Mouse (Mus musculus): ENCODE results near the gene Tpst1. TPM values are rescaled to one million over a fixed set of nuclear protein-coding genes. Genes with fewer than 3 reads are reported as not detected.
A peak's percentile ranks its signal among the peaks of the same experiment; 100 is the strongest.

The Tpst1 gene
- total and polyA plus RNA-seq, 3 experiments: 27.5 to 66.2 (median 42.4) TPM

DNA sequence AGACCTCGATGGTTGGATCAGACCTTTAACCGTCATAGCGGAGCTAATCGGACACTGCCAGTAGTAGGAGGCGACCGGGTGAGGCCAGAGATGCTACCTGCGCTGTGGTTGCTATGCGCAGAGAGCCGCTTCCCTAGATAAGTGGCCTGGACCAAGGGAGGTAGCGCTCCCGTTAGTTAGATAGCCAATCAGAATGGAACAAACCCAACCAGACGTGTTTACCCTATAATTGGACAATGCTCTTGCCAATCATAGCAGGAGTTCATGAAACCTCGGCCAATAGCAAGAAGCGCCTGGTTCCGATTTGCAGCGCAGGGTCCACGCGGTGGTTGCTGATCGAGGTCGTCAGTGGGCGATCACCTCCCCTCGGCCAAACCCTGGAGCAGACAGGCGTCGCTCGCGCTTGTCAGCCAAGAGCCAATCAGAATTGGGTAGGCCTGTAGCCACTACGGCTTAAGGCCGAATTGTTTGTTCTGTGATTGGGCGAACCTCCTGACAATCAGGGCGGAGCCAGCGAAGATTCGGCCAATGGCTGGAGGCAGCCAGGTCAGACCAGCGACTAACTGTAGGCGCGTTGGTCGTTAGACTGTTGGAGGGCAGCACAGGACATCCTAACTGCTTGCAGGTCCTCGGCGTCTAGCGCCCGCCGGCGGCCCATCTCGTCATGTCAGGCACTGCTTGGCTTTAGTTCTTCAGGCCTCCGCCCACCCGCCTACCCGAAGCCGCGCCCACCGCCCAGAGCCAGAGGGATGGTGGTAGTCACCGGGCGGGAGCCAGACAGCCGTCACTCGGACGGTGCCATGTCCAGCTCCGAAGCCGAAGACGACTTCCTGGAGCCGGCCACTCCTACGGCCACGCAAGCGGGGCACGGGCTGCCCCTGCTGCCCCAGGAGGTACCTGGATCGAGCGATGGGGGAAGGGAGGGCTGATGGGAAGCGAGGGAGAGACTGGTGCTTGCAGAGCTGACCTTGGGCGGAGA is 71.5 kb downstream of the Tpst1 start, which contains the start of gene Kctd7:
TSS of gene Kctd7 (plus strand) at position 528 of the 979 bp plus-strand sequence.
- DNase-seq: peak; percentile 98

DNA sequence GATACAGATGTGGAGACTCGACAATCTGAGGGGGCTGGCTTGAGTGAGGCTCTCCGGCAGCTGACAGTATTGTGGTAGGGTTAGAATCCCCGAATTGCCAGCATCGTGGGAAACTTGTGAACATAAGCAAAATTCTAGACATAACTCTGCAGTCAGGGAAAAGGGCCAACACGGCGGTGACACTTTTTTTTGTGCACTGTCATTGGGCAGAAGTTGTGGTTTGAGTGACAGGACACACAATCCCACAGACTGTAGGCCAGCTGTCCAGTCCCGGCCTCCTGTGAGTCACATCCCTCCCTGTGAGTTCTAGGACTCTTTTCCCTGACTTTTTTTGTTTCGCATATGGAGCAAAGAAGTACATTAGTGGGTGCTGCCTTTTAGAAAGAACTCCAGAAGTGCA is 72.8 kb downstream of the Tpst1 start:
- peak; percentile 67 for DNase-seq

DNA sequence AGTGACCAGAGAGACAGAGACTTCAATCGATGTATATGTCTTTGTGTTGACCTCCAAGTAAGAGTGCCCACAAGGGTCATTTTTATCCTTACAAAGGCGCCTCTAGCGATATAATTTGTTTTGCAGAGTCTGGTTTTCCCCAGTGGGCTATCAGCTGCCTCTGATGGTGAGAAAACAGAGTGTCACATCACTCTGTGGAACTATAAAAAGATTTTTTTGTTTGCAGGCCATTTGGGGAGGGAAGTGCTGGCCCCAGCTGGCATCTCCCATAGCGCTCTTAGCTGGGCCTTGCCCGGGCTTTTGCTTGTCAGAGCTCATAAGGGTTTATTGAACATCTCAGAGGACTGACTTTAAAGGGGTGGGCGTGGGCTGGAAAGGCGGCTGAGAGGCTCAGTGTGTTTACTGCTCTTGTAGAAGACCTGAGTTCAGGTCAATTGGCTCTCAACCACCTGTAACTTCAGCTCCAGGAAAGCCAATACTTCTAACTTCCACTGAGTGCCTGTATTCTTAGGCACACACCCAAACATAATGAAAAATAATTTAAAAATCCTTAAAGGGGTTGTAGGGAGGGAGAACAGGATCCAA is 76.7 kb downstream of the Tpst1 start:
- no peak for DNase-seq

DNA sequence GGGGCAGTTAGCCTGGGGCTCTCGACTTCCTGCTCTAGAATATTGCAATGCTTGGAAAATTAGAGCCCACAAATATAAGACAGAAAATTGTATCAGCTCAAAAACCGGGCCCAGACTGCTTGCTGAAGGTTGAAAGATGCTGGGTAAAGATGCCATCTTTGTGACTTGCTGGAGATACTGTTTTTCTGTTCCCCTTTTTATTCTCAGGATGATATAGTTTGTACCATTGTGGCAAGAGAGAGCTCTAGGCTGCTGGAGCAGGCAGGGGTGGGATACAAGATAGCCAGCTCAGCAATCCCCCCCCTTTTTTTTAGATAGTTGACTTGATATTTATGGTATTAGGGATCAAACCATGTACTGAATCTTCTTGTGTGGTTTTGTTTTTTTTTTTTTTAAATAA is 81.2 kb downstream of the Tpst1 start:
- DNase-seq: no peak

DNA sequence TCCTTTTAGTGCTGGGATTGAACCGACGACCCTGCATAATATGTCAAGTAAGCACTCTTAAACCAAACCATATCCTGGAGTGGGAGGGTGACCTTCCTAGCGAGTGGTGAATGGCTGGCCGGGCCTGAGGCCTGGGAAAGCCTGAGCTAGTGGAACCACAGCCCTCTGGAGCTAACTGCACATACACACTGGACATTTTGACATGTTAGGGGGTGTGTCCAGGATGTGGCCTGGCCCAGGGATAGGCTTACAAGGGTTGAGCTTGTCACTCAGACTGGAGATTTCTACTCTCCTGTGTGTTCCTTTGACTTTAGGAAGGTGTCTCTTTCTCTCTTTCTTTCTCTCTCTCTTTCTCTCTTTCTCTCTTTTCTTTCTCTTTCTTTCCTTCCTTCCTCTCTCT is 85.4 kb downstream of the Tpst1 start:
- DNase-seq: no peak

DNA sequence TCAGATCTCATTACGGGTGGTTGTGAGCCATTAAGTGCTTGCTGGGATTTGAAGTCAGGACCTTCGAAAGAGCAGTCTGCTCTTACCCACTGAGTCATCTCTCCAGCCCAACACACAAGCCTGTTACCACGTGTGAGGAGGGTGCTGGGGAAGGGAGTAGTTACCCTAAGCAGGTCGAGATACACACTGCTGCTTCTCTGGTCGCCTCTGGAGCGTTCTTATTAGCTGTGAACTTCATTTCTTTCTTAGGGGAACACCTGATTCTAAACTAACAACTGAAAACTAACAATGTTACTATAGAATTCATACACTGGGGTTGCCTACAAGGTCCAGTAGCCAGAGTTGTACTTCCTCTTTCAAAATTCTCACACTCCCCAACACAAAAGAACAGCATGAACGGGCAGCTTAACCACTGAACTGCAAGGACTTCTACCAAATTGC is 86.7 kb downstream of the Tpst1 start:
- no peak for DNase-seq

DNA sequence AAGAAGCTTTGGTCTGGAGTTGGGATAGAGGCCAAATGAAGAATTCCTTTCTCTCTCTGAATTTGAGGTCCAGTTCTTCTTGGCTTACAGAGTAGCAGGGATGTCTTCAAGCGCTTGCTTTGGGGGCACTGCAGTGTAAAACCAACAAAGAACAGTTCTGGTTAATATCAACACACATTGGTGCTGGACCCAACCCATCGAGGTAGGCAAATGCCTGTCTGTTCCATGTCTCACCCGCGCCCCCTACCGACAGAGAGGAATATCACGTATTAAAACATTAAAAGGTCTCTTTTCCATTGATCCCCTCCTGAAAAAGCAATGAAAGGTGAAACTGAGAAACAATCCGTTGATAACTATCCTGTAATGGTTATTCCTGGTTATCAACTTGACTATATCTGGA is 90.5 kb downstream of the Tpst1 start:
- DNase-seq: peak; percentile 78

DNA sequence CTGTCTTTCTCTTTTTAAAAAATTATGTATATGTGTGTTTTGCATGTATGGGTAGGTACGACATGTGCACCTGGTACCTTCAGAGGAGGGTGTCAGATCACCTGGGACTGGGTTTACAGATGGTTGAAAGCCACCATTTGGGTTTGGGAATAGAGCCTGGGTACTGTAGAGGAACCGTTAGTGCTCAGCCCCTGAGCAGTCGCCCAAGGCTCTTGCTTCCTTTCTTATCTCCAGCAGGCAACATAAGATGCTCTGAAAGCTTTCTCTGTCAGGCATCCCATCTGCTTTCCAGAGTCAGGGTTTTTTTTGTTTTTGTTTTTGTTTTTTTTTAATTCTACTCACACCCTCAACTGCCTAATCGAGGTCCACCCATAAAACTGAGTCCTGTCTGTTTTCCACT is 92.1 kb downstream of the Tpst1 start:
- DNase-seq: no peak

DNA sequence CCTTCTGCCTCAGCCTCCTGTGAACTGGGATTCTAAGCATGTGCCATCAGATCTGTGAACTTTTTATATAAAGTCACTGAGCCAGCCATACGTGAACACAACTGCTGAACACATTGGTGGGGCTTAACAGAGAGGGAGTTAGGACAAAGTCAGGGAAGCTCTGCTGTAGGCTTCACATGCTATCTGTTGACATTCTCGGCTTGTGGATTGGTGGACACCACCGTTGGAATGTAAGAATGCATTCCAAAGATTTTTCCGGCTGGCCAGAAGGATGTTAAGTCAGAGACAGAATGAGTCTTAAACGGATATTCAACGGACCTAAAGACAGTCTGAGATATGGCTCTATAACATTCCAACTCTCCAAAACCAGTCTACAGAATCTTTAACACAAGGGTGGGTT is 96.0 kb downstream of the Tpst1 start:
- no peak for DNase-seq

DNA sequence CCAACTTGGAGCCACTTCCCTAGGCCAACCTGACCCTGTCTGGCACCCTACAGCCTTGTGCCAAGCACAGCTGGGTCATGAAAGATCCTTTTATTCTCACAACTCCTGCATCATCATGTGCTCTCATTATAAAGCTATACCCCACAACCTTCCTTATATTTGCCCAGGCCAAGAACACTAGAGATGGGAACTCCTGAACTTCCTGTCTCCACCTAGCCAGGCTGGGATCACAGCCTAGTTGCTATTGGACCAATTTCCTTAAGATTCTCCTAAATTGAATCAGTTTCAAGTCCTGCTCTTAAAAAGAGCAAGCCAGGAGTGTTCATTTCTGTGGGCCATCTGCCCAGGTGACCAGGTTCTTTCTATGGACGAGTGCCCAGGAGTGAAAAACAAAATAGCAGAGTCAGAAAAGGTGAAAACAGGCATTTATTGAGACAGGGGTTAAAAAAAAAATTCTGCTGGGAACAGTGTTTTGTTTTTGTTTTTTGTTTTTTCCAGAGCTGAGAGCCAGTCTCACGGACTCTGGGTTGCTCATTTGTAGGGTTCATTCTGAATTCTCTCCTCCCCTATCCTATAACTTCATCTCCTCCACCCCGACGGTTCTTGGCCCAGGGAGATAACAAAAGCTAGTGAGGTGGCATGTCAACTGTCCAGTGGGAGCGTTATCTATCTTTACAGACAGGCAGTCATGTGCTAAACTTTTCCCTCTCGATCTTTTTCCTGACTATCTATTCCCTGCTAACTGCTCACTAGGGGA is 97.7 kb downstream of the Tpst1 start:
- DNase-seq: no peak

DNA sequence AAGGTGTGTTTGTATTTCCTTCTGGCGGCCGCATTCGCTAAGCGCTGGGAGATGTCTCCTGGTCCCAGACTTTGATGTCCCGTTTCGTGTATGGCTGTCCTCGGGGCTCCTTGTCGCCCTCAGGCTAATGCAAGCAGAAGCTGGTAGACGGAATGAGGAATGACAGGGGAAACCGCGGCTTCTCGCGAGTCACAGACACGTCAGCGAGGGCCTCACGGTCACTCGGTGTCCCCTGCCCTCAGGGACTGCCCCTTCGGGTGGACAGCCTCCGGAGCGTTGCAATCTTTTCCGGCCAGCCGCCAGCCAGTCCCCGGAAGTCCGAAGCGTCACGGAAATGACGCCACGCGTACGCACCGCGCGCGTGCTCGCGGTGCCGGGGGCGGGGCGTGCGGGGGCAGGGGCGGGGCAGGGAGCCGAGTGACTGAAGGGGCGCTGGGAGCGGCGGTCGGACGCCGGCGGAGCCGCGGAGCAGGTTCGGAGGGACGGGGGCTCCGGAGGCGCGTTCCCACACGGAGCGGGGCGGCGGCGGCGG is 98.4 kb downstream of the Tpst1 start, which contains the start of gene Rabgef1:
TSS of gene Rabgef1 (plus strand) at position 376 of the 532 bp plus-strand sequence.
- DNase-seq: peak; percentile 97

DNA sequence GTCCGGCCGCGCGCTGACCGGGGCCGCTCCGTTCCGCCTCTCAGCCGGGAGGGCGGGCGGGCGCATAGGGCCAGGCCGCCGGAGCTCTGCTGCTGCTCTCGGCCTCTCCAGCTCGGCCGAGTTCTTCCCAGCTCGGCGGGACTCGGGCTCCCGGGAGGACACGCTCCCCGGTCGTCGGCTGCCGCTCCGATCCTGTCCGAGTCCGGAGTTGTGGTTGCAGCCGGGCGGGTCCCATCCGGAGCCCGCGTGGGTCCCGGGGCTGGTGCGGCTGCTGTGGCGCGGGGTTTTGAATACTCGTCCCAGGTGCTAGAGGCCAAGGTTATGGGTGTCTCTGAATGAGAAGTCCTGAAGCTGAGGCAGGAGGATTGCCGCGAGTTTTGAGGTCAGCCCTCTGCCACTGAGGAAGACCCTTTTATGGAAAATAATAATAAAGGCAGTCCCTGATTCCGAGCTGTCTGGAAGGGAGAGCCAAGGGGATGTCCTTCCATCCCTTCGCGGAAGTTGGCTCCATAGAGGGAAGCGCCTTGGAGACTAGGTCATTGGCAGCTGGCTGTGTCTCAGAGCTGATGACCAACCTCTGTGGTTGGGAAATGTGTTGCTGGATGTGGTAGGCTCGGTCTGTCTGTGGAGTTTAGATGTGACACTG is 99.0 kb downstream of the Tpst1 start:
- peak; percentile 73 for DNase-seq

DNA sequence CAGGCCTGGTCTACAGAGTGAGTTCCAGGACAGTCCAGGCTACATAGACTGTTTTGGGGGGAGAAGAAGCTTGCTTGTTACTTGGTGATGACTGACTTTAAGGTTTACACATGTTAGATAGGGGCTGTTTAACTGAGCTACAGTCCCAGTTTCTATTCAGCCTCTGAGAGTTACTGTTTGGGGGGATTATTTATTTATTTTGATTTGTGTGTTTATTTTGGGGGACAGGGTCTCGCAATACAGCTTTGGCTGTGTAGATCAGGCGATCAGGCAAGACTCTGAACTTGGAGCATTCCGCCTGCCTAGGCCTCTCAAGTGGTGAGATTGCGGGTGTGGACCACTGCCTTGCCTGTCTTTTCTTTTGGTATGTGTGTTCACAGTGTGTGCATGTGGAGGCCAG is 99.9 kb downstream of the Tpst1 start:
- no peak for DNase-seq

DNA sequence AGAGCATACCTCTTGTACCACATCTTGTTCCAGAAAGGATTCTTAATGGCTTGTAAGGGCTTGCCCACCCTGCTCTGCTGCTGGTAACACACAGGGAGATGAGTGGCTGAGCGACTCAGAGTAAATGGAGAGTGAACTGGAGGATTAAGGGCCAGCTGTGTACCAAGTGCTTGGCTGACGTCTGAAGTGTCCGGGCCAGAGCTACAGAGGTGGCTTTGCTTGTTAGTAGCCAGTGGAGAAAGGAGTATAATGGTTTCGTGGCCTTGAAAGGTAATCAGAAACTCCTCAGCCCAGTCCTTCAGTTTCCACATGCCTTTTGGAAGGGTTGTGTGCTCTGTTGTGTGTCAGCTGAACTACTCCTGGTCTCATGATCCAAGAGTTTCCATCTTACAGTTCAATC is 104.7 kb downstream of the Tpst1 start:
- no peak for DNase-seq

DNA sequence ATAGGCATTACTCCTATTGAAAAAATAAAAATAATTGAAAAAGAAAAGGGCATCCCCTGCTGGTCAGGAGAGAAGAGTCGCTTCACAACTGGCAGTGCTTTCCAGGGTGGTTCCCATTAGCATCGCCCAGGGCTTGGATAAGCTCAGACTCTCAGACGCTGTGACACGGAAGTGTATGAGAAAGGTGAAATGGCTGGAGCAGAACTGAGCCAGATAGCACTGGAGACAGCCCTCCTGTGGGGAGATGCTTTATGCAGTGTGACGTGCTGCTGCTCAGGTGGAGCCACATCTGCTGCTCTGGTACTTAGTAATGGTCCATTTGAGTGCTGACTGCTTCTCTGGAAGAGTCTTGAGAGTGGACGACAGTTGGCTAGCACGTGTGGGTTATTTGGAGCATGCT is 107.2 kb downstream of the Tpst1 start:
- no peak for DNase-seq

DNA sequence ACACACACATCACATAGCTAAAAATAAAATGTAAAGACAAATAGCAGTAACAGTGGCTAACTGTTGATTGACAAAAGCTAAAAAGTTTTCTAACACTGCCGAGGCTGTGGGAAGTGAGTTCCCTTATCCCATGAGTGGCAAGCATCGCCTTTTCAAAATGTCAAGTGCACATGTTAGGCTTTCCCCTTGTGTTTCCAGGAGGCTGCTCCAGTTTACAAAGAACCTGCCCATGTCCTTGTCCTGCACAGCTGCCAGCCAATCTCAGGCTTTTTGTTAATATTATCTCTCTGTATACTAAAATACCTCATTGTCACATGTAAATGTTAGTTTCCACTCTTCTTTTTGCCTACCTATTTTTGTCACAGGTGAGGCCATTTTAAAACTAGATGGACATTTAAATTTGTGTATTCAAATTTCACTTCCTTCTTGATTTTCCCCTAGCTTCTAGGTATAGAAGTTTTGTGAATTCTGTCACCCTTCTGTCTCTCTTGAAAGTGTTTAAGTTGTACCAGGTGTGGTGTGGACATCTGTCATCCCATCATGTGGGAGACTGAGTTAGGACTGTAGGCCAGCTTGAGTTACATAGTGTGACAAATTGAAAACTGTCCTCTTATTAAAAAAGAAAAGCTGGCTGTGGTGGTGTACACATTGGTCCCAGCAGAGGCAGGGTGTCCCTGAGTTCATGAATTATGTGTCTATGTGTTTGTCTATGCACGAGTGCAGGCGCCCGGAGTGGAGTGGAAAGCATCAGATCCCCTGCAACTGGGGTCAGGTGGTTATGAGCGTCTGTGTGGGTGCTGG is 108.8 kb downstream of the Tpst1 start:
- DNase-seq: no peak

DNA sequence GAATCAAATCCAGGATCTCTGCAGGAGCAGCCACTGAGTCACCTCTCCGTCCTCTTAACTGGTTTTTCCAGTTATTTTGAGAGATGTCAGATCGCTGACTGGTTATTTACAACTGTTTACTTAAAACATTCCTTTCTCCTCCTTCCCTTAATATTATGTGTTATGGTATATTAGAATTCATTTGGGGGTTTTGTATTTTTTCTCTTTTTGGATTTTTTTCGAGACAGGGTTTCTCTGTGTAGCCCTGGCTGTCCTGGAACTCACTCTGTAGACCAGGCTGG is 109.4 kb downstream of the Tpst1 start:
- DNase-seq: no peak

DNA sequence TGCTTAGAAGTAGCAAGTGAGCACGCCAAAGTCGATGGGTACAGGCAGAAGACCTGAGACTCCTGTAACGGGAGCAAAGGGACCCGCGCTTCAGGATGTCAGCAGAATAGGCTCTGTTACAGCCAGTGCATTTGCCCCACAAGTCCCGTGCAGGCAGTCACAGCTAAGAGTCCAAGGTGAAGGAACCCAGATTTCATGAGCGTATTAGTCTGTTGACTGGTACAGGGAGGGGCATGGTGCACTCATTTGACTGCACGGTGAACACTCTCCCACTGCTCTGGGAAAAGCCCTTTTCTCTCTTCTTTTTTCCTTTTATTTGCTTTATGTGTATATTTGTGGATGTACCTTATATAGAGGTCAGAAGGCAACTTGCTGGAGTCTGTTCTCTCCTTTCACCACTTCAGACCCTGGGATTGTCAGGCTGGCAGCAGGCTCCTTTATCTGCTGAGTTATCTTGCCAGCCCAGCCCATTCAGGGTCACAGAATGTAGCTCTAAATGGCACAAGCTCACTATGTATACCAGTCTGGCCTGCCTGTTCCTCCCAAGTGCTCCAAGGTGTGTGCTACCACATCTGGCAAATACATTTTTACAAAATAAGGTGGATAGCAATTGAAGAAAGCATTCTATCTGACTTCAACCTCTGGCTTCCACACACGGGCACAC is 111.2 kb downstream of the Tpst1 start:
- peak; percentile 76 for DNase-seq

DNA sequence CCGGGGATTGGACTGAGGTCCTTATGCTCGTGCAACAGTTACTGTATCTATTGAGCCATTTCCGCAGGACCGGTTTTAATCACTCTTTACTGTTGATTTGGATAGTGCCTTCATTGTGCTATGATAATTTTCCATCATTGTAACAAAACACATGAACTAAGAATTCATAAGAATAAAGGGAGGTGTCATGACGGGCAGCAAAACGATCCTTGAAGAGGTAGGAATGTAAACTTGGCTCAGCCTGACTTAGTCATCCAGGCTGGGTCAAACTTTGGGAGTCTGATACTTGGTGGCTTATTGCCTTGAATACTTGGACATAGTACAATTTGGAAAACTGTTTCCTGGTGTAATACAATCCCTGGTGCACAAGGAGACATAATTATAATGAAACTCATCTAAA is 112.2 kb downstream of the Tpst1 start:
- no peak for DNase-seq

All from adrenal gland, adult 2 months (tissue).